Mouse (Mus musculus) spleen, postnatal 36 days (tissue): ENCODE measurements at regions not wholly inside any gene's neighbourhood (a gene's known extent, or its start where the extent isn't known, plus 50 kb on each side); places are given as distances from the start of the nearest gene placed in this dataset.
"Not testable (repeated sequence)": the region's sequence is repeated elsewhere in the genome, so short reads cannot be mapped to it uniquely, and the experiment has no call there.

Experiments
- DNase-seq, 2 experiments: peaks; one replicate each; pipeline ENCODE4 v3.0.0; 2022; ENCODE audit warnings: low spot score in 2 of 2, mixed read lengths in 1 of 2

GRCm38 (mm10) chr16:86524135-86524534 lies 622.5 kb upstream of the Adamts5 start:
- DNase-seq, result no peak

GRCm38 (mm10) chr16:86516935-86517334 lies 615.3 kb upstream of the Adamts5 start:
- no peak for DNase-seq

GRCm38 (mm10) chr16:86516144-86516543 lies 614.5 kb upstream of the Adamts5 start:
- DNase-seq, result no peak

GRCm38 (mm10) chr16:86501074-86501952 lies 599.7 kb upstream of the Adamts5 start:
- DNase-seq, result no peak

GRCm38 (mm10) chr16:86475145-86475544 lies 573.5 kb upstream of the Adamts5 start:
- DNase-seq, result no peak

- DNase-seq, result no peak
Observed at GRCm38 (mm10) chr16:86473059-86473740, 571.6 kb upstream of the Adamts5 start.

- no peak for DNase-seq
Observed at GRCm38 (mm10) chr16:86461073-86461472, 559.4 kb upstream of the Adamts5 start.

GRCm38 (mm10) chr16:86456649-86457048 lies 555.0 kb upstream of the Adamts5 start:
- DNase-seq, result no peak

GRCm38 (mm10) chr16:86454810-86455209 lies 553.2 kb upstream of the Adamts5 start:
- DNase-seq, result no peak

GRCm38 (mm10) chr16:86454031-86454430 lies 552.4 kb upstream of the Adamts5 start:
- no peak for DNase-seq

GRCm38 (mm10) chr16:86448478-86449160 lies 547.0 kb upstream of the Adamts5 start:
- no peak for DNase-seq

GRCm38 (mm10) chr16:86419458-86419857 lies 517.8 kb upstream of the Adamts5 start:
- DNase-seq, result not testable (repeated sequence)

- DNase-seq, result no peak
Observed at GRCm38 (mm10) chr16:86404309-86404708, 502.7 kb upstream of the Adamts5 start.

GRCm38 (mm10) chr16:86401381-86401780 lies 499.8 kb upstream of the Adamts5 start:
- no peak for DNase-seq

GRCm38 (mm10) chr16:86399288-86399687 lies 497.7 kb upstream of the Adamts5 start:
- no peak for DNase-seq

- no peak for DNase-seq
Observed at GRCm38 (mm10) chr16:86397521-86397920, 495.9 kb upstream of the Adamts5 start.

GRCm38 (mm10) chr16:86389063-86389723 lies 487.6 kb upstream of the Adamts5 start:
- DNase-seq, result no peak

GRCm38 (mm10) chr16:86388128-86388527 lies 486.5 kb upstream of the Adamts5 start:
- DNase-seq, result no peak

GRCm38 (mm10) chr16:86377991-86378390 lies 476.4 kb upstream of the Adamts5 start:
- DNase-seq, result no peak

- DNase-seq, result no peak
Observed at GRCm38 (mm10) chr16:86371652-86372051, 470.0 kb upstream of the Adamts5 start.

- DNase-seq, result no peak
Observed at GRCm38 (mm10) chr16:86368449-86368848, 466.8 kb upstream of the Adamts5 start.

- DNase-seq, result no peak
Observed at GRCm38 (mm10) chr16:86366197-86366596, 464.6 kb upstream of the Adamts5 start.
